Mouse (Mus musculus) hindbrain, embryonic 10.5 days (tissue): Measurements from ENCODE around the gene Arid2. TPM values are rescaled to one million over a fixed set of nuclear protein-coding genes. Genes with fewer than 3 reads are reported as not detected.
A peak's percentile ranks its signal among the peaks of the same experiment; 100 is the strongest.

Experiments
- DNase-seq: peaks from one replicate; pipeline ENCODE4 v3.0.0-alpha.2; 2017; ENCODE audit warnings: low spot score
- H3K27ac ChIP-seq: fragments of 300-500 bp; sonication (generic); 2 replicates; pipeline ENCODE4 v1.5.1; 2016; ENCODE audit warnings: mild to moderate bottlenecking, moderate library complexity
- H3K27me3 ChIP-seq: fragments of 300-500 bp; sonication (generic); 2 replicates; pipeline ENCODE4 v1.6.1; 2016; ENCODE audit warnings: mild to moderate bottlenecking; ENCODE audit not compliant: poor library complexity, insufficient read depth, severe bottlenecking
- H3K36me3 ChIP-seq: fragments of 300-500 bp; sonication (generic); 2 replicates; pipeline ENCODE4 v1.6.1; 2016; ENCODE audit warnings: mild to moderate bottlenecking, moderate library complexity
- H3K4me1 ChIP-seq: fragments of 300-500 bp; sonication (generic); replicated peaks from 2 replicates; pipeline ENCODE4 v1.6.1; 2016; ENCODE audit warnings: mild to moderate bottlenecking
- H3K4me3 ChIP-seq: fragments of 300-500 bp; sonication (generic); 2 replicates; pipeline ENCODE4 v1.5.1; 2016; ENCODE audit warnings: mild to moderate bottlenecking, moderate library complexity
- H3K9me3 ChIP-seq: fragments of 300-500 bp; sonication (generic); 2 replicates; pipeline ENCODE4 v1.6.1; 2016; ENCODE audit warnings: mild to moderate bottlenecking, moderate library complexity
- WGBS: fragments of 180-500 bp; shearing (Covaris S2); methylation state at CpG from one replicate; pipeline ENCODE4 v1.1.7; 2016; 5-methylcytosine and 5-hydroxymethylcytosine counted together
- polyA plus RNA-seq: library from polyadenylated mRNA; unstranded; fragments of >200 nt; fragmentation: Nextera tagmentation; extraction: Ambion mirVana; gene quantifications from 2 replicates; pipeline ENCODE4 v1.2.1, GENCODE M21; 2016

Gene Arid2
- polyA plus RNA-seq, 1 experiment from 2014 or later = 25.6 TPM

DNA sequence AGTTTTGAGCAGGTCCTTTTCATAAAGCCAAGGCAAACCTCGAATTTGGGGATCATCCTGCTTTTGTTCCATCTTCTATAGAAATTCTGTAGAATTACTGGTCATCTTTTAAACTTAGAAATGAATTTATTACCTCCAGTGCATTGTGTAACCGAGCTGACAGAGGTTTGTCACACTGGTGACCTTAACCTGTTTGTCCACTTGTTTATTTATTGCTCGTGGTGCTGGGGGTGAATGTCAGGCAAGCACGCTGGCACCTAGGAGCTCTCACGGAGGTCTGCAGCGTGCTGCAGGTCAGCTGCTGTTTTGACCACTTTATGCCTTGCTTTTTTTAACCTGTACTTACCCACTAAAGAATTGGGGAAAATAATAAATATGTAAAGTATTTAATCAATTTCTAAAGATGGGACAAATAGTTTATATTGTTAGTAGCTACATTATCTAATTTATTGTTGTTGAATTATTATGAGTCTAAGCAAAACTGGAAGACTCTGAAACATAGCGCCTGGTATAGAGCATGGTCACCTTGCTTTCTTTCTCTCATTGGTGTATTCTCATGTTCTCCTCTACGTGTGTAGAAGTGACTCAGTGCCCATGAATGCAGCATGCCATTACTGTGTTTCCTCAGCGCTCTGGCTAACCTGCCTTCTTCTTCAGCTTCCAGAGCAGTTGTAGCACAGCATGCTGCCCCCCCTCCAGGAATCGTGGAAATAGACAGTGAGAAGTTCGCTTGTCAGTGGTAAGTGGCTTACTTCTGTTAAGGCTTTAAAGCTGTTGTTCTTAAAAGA, 79.1 kb downstream of the Arid2 start:
- no peaks in the 10 kb centered on the region for H3K4me1 ChIP-seq
- H3K27me3 ChIP-seq = no peaks in the 10 kb centered on the region
- no peak overlapping the region for H3K27ac ChIP-seq
- no peak overlapping the region for H3K4me3 ChIP-seq
- no peaks in the 10 kb centered on the region for H3K9me3 ChIP-seq
- H3K36me3 ChIP-seq = peaks cover 99% of the 10 kb centered on the region
- DNase-seq = no peak
- 91% methylated on average over 11 of the region's 11 CpGs for WGBS

DNA sequence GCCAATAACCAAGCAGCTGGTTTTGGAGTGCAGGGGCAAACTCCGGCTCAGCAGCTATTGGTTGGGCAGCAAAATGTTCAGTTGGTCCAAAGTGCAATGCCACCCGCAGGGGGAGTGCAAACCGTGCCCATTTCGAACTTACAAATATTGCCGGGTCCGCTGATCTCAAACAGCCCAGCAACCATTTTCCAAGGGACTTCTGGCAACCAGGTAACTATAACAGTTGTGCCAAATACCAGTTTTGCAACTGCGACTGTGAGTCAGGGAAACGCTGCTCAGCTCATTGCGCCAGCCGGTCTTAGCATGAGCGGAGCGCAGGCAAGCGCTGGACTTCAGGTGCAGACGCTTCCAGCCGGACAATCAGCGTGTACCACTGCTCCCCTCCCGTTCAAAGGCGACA, 84.0 kb downstream of the Arid2 start:
- no peak for DNase-seq
- no peaks in the 10 kb centered on the region for H3K4me1 ChIP-seq
- peaks cover 98% of the 10 kb centered on the region for H3K36me3 ChIP-seq
- H3K27ac ChIP-seq = no peak overlapping the region
- 95% methylated on average over 18 of the region's 18 CpGs for WGBS
- H3K4me3 ChIP-seq = no peak overlapping the region
- H3K9me3 ChIP-seq = no peaks in the 10 kb centered on the region
- no peaks in the 10 kb centered on the region for H3K27me3 ChIP-seq

DNA sequence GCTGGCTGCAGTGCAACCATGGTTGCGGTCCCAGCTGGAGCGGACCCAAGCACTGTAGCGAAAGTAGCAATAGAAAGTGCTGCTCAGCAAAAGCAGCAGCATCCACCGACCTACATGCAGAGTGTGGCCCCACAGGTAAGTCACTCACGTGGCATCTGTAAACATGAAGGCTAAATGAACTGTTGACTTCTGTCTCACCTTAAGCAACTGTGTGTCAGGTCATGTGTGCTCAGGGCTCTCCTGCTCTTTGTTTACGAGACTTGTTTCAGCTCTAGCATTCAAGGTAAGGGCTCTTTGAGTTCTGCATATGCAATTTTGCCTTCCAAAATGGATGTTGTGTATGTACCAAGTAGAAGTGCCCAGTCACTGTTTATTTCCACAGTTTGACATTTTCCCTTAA, 85.3 kb downstream of the Arid2 start:
- no peaks in the 10 kb centered on the region for H3K27me3 ChIP-seq
- H3K36me3 ChIP-seq = peaks cover 99% of the 10 kb centered on the region
- WGBS = 94% methylated on average over 6 of the region's 6 CpGs
- H3K4me3 ChIP-seq = no peak overlapping the region
- H3K4me1 ChIP-seq = no peaks in the 10 kb centered on the region
- no peak overlapping the region for H3K27ac ChIP-seq
- no peaks in the 10 kb centered on the region for H3K9me3 ChIP-seq
- no peak for DNase-seq

DNA sequence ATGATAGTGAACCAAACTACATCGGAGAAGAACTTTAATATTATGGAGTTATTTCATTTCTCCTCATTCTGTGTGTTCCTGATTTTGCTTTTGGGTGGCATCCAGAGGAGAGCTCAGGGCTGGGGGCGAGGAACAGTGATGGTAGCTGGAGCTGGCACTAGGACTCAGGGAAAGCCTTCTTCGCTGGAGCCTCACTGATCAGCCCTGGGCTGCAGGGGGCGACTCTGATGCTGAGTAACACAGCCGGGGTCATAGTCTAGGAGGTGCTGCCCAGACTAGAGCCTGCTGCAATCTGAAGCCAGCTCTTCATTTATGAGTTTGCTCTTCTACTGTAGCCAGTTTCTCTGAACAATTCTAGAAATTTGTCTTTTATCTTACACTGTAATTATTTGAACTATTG, 85.8 kb downstream of the Arid2 start:
- Histone ChIP-seq H3K27ac (no peak overlapping the region), H3K9me3 (no peaks in the 10 kb centered on the region), H3K27me3 (no peaks in the 10 kb centered on the region), H3K4me1 (no peaks in the 10 kb centered on the region), H3K36me3 (peaks cover 99% of the 10 kb centered on the region), H3K4me3 (no peak overlapping the region)
- DNase-seq = no peak
- WGBS = 85% methylated on average over 5 of the region's 5 CpGs

DNA sequence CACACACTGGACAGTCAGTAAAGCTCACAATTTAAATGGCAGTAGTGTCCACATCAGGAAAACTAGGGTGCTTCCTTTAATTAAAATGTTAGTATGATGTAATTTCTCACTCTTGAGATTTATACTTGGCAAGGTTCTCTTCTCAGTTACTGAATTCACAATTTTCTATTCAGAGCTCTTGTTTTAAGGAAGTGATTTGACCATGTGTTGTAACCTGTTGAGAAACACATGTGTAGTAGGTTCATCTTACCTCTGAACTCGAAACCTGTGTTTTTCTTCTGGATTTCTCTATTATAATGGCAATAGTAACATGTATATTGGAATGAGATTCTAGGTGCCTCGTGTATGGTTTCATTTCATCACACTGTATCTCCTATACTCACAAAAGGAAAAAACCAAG, 88.9 kb downstream of the Arid2 start:
- DNase-seq = no peak
- WGBS = 95% methylated on average over 2 of the region's 2 CpGs
- peaks cover 98% of the 10 kb centered on the region for H3K36me3 ChIP-seq
- H3K27ac ChIP-seq = no peak overlapping the region
- no peak overlapping the region for H3K4me3 ChIP-seq
- H3K4me1 ChIP-seq = no peaks in the 10 kb centered on the region
- no peaks in the 10 kb centered on the region for H3K9me3 ChIP-seq
- no peaks in the 10 kb centered on the region for H3K27me3 ChIP-seq

DNA sequence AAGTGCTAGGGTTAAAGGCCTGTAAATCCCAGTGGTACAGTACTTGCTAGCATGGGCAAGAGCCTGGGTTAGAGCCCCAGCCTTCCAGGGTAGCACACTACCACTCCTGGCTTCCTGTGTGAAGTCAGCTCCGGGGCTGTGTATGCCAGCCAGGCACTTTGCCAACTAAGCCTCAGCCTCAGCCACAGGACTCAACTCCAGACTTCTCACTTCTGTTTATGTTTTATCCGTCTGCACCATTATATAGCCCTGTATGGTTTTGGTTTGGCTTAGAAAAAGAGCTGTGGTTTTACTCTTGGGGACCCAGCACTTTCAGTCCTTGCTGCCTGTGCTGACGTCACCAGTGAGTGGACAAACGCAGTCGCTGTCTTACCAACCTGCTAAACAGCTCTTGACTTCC, 89.9 kb downstream of the Arid2 start:
- Histone ChIP-seq H3K27ac (no peak overlapping the region), H3K27me3 (no peaks in the 10 kb centered on the region), H3K4me3 (no peak overlapping the region), H3K36me3 (peaks cover 98% of the 10 kb centered on the region), H3K9me3 (no peaks in the 10 kb centered on the region), H3K4me1 (no peaks in the 10 kb centered on the region)
- no peak for DNase-seq
- 94% methylated on average over 5 of the region's 5 CpGs for WGBS

DNA sequence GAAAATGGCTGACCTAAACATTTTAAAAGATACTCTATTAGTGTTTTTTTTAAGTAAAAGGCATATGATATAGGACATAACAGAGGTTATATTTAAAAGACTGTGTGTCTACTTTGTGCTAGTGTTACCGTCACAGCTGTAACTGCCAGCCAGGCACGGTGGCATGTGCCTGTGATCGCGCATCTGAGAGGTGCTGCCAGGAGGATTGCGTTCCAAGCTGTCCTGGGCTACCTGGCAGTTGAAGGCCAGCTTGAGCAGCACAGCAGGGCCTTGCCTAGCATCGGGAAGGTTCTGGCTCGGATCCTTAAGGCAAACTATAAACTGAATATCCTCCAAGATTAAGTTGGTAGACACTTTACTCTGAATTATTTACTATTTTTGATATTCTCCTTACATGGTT, 90.4 kb downstream of the Arid2 start:
- H3K9me3 ChIP-seq = no peaks in the 10 kb centered on the region
- WGBS = 97% methylated on average over 7 of the region's 7 CpGs
- DNase-seq = no peak
- H3K36me3 ChIP-seq = peaks cover 98% of the 10 kb centered on the region
- no peak overlapping the region for H3K4me3 ChIP-seq
- H3K27me3 ChIP-seq = no peaks in the 10 kb centered on the region
- H3K4me1 ChIP-seq = no peaks in the 10 kb centered on the region
- H3K27ac ChIP-seq = no peak overlapping the region

DNA sequence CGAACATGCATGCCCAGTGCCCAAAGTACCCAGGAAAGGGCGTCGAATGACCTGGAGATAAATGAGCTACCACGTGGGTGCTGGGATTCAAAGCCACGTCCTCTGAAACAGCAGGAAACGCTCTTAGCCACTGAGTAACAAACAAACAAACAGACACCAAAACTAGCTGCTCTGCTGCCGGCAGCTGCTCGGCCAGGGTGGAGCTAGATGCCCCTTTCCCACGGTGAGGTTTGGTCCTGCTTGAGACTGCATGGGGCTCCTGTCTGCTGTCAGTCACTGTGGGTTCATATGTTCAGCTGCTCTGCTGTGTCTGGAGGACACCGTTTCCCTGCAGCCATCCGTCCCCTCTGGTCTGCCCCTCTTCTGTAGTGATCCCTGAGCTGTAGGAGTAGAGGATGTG, 94.9 kb downstream of the Arid2 start:
- Histone ChIP-seq H3K27me3 (no peaks in the 10 kb centered on the region), H3K4me1 (no peaks in the 10 kb centered on the region), H3K4me3 (no peak overlapping the region), H3K36me3 (peaks cover 93% of the 10 kb centered on the region), H3K27ac (no peak overlapping the region), H3K9me3 (no peaks in the 10 kb centered on the region)
- WGBS = 92% methylated on average over 11 of the region's 11 CpGs
- DNase-seq = no peak

DNA sequence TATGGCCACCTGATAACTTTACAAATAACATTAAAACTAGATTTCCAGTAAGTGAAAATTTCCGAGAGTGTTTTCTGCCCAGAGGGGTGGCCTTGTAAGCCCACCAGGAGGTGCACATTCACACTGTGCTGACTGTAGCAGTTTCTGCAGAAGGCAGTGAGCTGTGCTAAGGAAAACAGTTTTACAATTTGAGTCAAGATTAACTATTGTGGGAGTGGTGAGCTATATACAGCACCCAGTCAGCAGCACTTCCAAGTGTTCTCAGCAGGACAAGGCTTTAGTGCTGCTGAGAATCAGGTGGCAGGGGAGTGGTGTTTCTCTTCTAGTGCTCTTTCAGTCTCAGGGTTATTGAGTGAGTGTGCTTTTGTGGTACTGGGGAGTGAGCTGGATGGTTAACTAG, 101.2 kb downstream of the Arid2 start:
- Histone ChIP-seq H3K36me3 (peaks cover 91% of the 10 kb centered on the region), H3K4me1 (no peaks in the 10 kb centered on the region), H3K9me3 (no peaks in the 10 kb centered on the region), H3K27ac (no peak overlapping the region), H3K4me3 (no peak overlapping the region), H3K27me3 (no peaks in the 10 kb centered on the region)
- WGBS = 74% methylated on average over 1 of the region's 1 CpGs
- DNase-seq = no peak

DNA sequence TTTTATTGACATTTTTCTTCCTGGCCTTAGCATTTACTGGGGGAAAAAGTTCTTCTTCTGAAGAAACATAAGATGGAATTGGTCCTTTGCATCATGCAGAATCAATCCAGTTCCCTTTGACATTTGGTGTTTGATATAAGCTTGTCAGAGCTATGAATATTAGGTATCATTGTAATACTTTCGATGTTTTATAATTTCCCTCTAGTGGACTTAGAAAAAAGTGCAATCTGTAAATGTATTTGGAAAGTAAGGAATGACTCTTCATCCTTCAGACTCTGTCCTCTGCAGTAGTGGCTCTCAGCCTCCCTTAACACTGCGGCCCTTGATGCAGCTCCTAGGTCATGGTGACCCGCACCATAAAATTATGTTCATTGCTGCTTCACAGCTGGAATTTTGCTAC, 105.6 kb downstream of the Arid2 start:
- 98% methylated on average over 3 of the region's 3 CpGs for WGBS
- no peaks in the 10 kb centered on the region for H3K9me3 ChIP-seq
- H3K36me3 ChIP-seq = peaks cover 97% of the 10 kb centered on the region
- no peak overlapping the region for H3K27ac ChIP-seq
- H3K4me3 ChIP-seq = no peak overlapping the region
- H3K4me1 ChIP-seq = peaks cover 8% of the 10 kb centered on the region
- DNase-seq = no peak
- no peaks in the 10 kb centered on the region for H3K27me3 ChIP-seq

DNA sequence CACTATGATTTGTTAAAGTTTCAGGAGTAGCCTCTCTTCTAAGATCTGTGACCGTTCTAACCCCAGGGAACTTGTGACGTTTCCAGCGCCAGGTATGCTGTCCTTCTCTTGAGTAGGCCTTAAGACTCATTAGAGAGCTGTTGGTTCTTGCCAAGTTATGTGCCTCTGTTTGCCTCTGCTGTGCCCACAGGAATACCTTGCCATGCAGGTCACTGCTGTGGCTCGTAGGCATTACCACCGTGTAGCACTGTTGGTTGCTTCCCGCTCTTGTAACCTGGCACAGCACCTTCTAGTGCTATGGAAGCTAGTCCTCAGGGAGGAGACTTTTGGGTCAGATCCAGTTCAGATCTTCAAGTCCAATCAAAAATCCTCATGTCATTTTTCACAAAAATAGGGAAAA, 107.8 kb downstream of the Arid2 start:
- Histone ChIP-seq H3K36me3 (peaks cover 94% of the 10 kb centered on the region), H3K4me3 (no peak overlapping the region), H3K9me3 (no peaks in the 10 kb centered on the region), H3K4me1 (peaks cover 8% of the 10 kb centered on the region), H3K27ac (no peak overlapping the region), H3K27me3 (no peaks in the 10 kb centered on the region)
- 93% methylated on average over 6 of the region's 6 CpGs for WGBS
- no peak for DNase-seq

DNA sequence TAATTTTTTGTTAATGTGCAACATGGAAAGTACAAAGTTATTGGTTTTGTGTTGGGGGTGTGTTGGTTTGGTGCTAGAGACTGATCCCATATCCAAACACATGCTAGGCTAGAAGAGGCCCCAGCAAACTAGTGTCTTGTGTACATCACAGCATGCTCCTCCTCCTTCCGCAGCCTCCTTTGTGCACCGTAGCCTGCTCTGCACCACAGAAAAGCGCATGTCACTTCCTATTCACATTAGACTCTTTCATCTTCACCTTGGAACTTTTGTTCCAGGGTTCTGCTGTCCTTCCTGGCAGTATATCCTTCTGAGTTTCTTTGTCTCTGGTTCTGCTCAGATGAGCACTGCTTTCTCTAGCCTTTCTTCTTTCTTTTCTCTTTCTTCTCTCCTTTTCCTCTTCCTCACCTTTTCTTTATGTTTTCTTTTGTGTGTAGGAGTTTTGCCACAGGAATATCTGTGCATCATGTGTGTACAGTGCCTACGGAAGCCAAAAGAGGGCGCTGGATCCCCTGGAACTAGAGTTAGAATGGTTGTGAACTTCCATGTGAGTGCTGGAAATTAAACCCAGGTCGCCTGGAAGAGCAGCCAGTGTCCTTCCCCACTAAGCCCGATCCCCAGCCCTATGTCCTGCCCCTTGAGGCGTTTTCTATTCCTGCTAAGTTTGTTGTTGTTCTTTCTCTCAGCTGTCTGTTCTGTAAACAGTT, 109.5 kb downstream of the Arid2 start:
- WGBS = 80% methylated on average over 8 of the region's 8 CpGs
- Histone ChIP-seq H3K4me3 (no peak overlapping the region), H3K9me3 (no peaks in the 10 kb centered on the region), H3K36me3 (peaks cover 82% of the 10 kb centered on the region), H3K27me3 (no peaks in the 10 kb centered on the region), H3K27ac (peak overlapping the region; percentile 36; the same call in 1 of the 2 replicates), H3K4me1 (peaks cover 8% of the 10 kb centered on the region)
- DNase-seq = no peak

DNA sequence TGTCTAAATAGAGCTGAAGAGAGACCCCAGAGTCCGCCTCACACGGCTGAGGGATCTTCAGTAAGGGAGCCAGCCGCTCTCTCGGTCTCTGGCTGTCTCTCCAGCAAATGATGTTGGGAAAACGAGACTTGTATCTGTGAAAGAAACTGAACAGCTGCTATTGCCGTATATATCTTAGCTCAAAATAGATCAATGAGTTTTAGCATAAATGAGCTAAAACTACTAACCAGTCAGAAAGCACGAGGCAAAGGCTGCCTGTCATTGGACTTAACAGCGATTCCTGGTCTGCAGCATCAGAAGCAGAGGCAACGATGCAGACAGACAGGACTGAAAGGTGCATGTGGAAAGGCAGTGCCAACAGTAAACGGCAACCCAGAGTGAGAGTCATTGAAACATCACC, 111.0 kb downstream of the Arid2 start:
- peaks cover 81% of the 10 kb centered on the region for H3K36me3 ChIP-seq
- 91% methylated on average over 10 of the region's 10 CpGs for WGBS
- DNase-seq = no peak
- H3K27ac ChIP-seq = no peak overlapping the region
- H3K9me3 ChIP-seq = no peaks in the 10 kb centered on the region
- H3K27me3 ChIP-seq = no peaks in the 10 kb centered on the region
- peaks cover 8% of the 10 kb centered on the region for H3K4me1 ChIP-seq
- H3K4me3 ChIP-seq = no peak overlapping the region
